Mouse (Mus musculus) C2C12 (cell line): ENCODE results near the gene Scgb1a1.

Experiments used
- CTCF ChIP-seq: IDR thresholded peaks from one replicate; pipeline ENCODE4 v1.5.1; 2011; ENCODE audit not compliant: control insufficient read depth, insufficient read depth, insufficient read length
- MYOD1 ChIP-seq: IDR thresholded peaks from one replicate; pipeline ENCODE4 v1.6.1; 2011; ENCODE audit warnings: low read depth; ENCODE audit not compliant: control insufficient read depth, insufficient read length

GRCm38 (mm10) chr19:9117275-9117674 is 29.5 kb upstream of the Scgb1a1 start:
- no peak for TF ChIP-seq CTCF
- TF ChIP-seq MYOD1: no peak
